Mouse (Mus musculus): ENCODE data around the gene Inpp5a. TPM values are rescaled to one million over a fixed set of nuclear protein-coding genes. Genes with fewer than 3 reads are reported as not detected.

Gene Inpp5a
- polyA plus RNA-seq, 1 experiment from 2014 or later: 41.6 TPM

GRCm38 (mm10) chr7:139359906-139360305 is 29.0 kb upstream of the Inpp5a start:
- WGBS: 82% methylated on average over 4 of the region's 4 CpGs
- peaks cover 20% of the 10 kb centered on the region for H3K4me1 ChIP-seq (ENCODE audit: control insufficient read depth, insufficient read depth, low read length)
- ATAC-seq (ENCODE audit: low read depth): no peak

GRCm38 (mm10) chr7:139360890-139361559 is 27.9 kb upstream of the Inpp5a start:
- Histone ChIP-seq H3K27me3 (replicated peaks; ENCODE audit: control insufficient read depth, insufficient read depth, low read length) (no peaks in the 10 kb centered on the region), H3K4me1 (ENCODE audit: control insufficient read depth, insufficient read depth, low read length) (peaks cover 25% of the 10 kb centered on the region), H3K4me2 (ENCODE audit: low read depth, low read length) (no peak overlapping the region), H3K36me3 (ENCODE audit: control insufficient read depth, insufficient read depth, low read length) (no peaks in the 10 kb centered on the region), H3K9me3 (ENCODE audit: control insufficient read depth, low read length) (no peaks in the 10 kb centered on the region), H3K27ac (replicated peaks; ENCODE audit: low read depth, low read length) (no peak overlapping the region), H3K4me3 (ENCODE audit: low read depth, low read length) (no peak overlapping the region), H3K9ac (ENCODE audit: low read depth, low read length) (no peak overlapping the region)
- no peak for DNase-seq (ENCODE audit: low spot score)
- WGBS: 89% methylated on average over 3 of the region's 3 CpGs
- ATAC-seq (ENCODE audit: low read depth): no peak

More at GRCm38 (mm10) chr7:139359906-139360305, 29.0 kb upstream of the Inpp5a start:
- Histone ChIP-seq H3K36me3 (ENCODE audit: control insufficient read depth, insufficient read depth, low read length) (no peaks in the 10 kb centered on the region), H3K9me3 (ENCODE audit: control insufficient read depth, low read length) (no peaks in the 10 kb centered on the region), H3K4me3 (ENCODE audit: low read depth, low read length) (no peak overlapping the region), H3K9ac (ENCODE audit: low read depth, low read length) (no peak overlapping the region), H3K27me3 (replicated peaks; ENCODE audit: control insufficient read depth, insufficient read depth, low read length) (no peaks in the 10 kb centered on the region), H3K27ac (replicated peaks; ENCODE audit: low read depth, low read length) (no peak overlapping the region), H3K4me2 (ENCODE audit: low read depth, low read length) (no peak overlapping the region)
- DNase-seq (ENCODE audit: low spot score): no peak

GRCm38 (mm10) chr7:139361799-139362198 is 27.1 kb upstream of the Inpp5a start:
- Histone ChIP-seq H3K27me3 (replicated peaks; ENCODE audit: control insufficient read depth, insufficient read depth, low read length) (no peaks in the 10 kb centered on the region), H3K9me3 (ENCODE audit: control insufficient read depth, low read length) (no peaks in the 10 kb centered on the region), H3K4me1 (ENCODE audit: control insufficient read depth, insufficient read depth, low read length) (peaks cover 25% of the 10 kb centered on the region), H3K4me3 (ENCODE audit: low read depth, low read length) (no peak overlapping the region), H3K36me3 (ENCODE audit: control insufficient read depth, insufficient read depth, low read length) (no peaks in the 10 kb centered on the region), H3K27ac (replicated peaks; ENCODE audit: low read depth, low read length) (no peak overlapping the region), H3K4me2 (ENCODE audit: low read depth, low read length) (no peak overlapping the region), H3K9ac (ENCODE audit: low read depth, low read length) (no peak overlapping the region)
- WGBS: 87% methylated on average over 5 of the region's 5 CpGs
- ATAC-seq (ENCODE audit: low read depth): no peak
- no peak for DNase-seq (ENCODE audit: low spot score)

- DNase-seq (ENCODE audit: low spot score): peak; percentile 19
Measured at GRCm38 (mm10) chr7:139362514-139362913, 26.4 kb upstream of the Inpp5a start.

GRCm38 (mm10) chr7:139363281-139364004 is 25.5 kb upstream of the Inpp5a start:
- Histone ChIP-seq H3K9ac (ENCODE audit: low read depth, low read length) (no peak overlapping the region), H3K4me2 (ENCODE audit: low read depth, low read length) (peak overlapping the region; percentile 32)
- no peak for DNase-seq (ENCODE audit: low spot score)

More at GRCm38 (mm10) chr7:139362514-139362913, 26.4 kb upstream of the Inpp5a start:
- H3K4me2 ChIP-seq (ENCODE audit: low read depth, low read length): no peak overlapping the region
- no peak overlapping the region for H3K4me3 ChIP-seq (ENCODE audit: low read depth, low read length)
- no peaks in the 10 kb centered on the region for H3K9me3 ChIP-seq (ENCODE audit: control insufficient read depth, low read length)
- H3K27me3 ChIP-seq (replicated peaks; ENCODE audit: control insufficient read depth, insufficient read depth, low read length): no peaks in the 10 kb centered on the region
- peaks cover 25% of the 10 kb centered on the region for H3K4me1 ChIP-seq (ENCODE audit: control insufficient read depth, insufficient read depth, low read length)
- no peaks in the 10 kb centered on the region for H3K36me3 ChIP-seq (ENCODE audit: control insufficient read depth, insufficient read depth, low read length)
- H3K27ac ChIP-seq (replicated peaks; ENCODE audit: low read depth, low read length): no peak overlapping the region
- H3K9ac ChIP-seq (ENCODE audit: low read depth, low read length): no peak overlapping the region
- ATAC-seq (ENCODE audit: low read depth): no peak
- 85% methylated on average over 3 of the region's 3 CpGs for WGBS

GRCm38 (mm10) chr7:139364005-139364557 is 24.8 kb upstream of the Inpp5a start:
- Histone ChIP-seq H3K4me2 (ENCODE audit: low read depth, low read length) (peak overlapping the region; percentile 32), H3K27me3 (replicated peaks; ENCODE audit: control insufficient read depth, insufficient read depth, low read length) (no peaks in the 10 kb centered on the region), H3K9me3 (ENCODE audit: control insufficient read depth, low read length) (no peaks in the 10 kb centered on the region), H3K9ac (ENCODE audit: low read depth, low read length) (no peak overlapping the region), H3K27ac (replicated peaks; ENCODE audit: low read depth, low read length) (peak overlapping the region; percentile 78), H3K36me3 (ENCODE audit: control insufficient read depth, insufficient read depth, low read length) (no peaks in the 10 kb centered on the region), H3K4me1 (ENCODE audit: control insufficient read depth, insufficient read depth, low read length) (peaks cover 38% of the 10 kb centered on the region), H3K4me3 (ENCODE audit: low read depth, low read length) (no peak overlapping the region)
- ATAC-seq (ENCODE audit: low read depth) (peak; percentile 76), DNase-seq (ENCODE audit: low spot score) (peak; percentile 90)
- 4% methylated on average over 9 of the region's 9 CpGs for WGBS

More at GRCm38 (mm10) chr7:139363281-139364004, 25.5 kb upstream of the Inpp5a start:
- Histone ChIP-seq H3K9me3 (ENCODE audit: control insufficient read depth, low read length) (no peaks in the 10 kb centered on the region), H3K27ac (replicated peaks; ENCODE audit: low read depth, low read length) (peak overlapping the region; percentile 78), H3K4me1 (ENCODE audit: control insufficient read depth, insufficient read depth, low read length) (peaks cover 32% of the 10 kb centered on the region), H3K36me3 (ENCODE audit: control insufficient read depth, insufficient read depth, low read length) (no peaks in the 10 kb centered on the region), H3K4me3 (ENCODE audit: low read depth, low read length) (no peak overlapping the region), H3K27me3 (replicated peaks; ENCODE audit: control insufficient read depth, insufficient read depth, low read length) (no peaks in the 10 kb centered on the region)
- 47% methylated on average over 13 of the region's 13 CpGs for WGBS
- no peak for ATAC-seq (ENCODE audit: low read depth)

- ATAC-seq (ENCODE audit: low read depth): no peak
- no peak for DNase-seq (ENCODE audit: low spot score)
- Histone ChIP-seq H3K4me3 (ENCODE audit: low read depth, low read length) (no peak overlapping the region), H3K27ac (replicated peaks; ENCODE audit: low read depth, low read length) (peak overlapping the region; percentile 78; the same call in 1 of the 2 replicates), H3K27me3 (replicated peaks; ENCODE audit: control insufficient read depth, insufficient read depth, low read length) (no peaks in the 10 kb centered on the region), H3K4me2 (ENCODE audit: low read depth, low read length) (no peak overlapping the region), H3K4me1 (ENCODE audit: control insufficient read depth, insufficient read depth, low read length) (peaks cover 45% of the 10 kb centered on the region), H3K36me3 (ENCODE audit: control insufficient read depth, insufficient read depth, low read length) (no peaks in the 10 kb centered on the region), H3K9ac (ENCODE audit: low read depth, low read length) (no peak overlapping the region), H3K9me3 (ENCODE audit: control insufficient read depth, low read length) (no peaks in the 10 kb centered on the region)
- WGBS: 64% methylated on average over 13 of the region's 13 CpGs
Measured at GRCm38 (mm10) chr7:139364936-139365830, 23.7 kb upstream of the Inpp5a start.

GRCm38 (mm10) chr7:139366131-139366530 is 22.8 kb upstream of the Inpp5a start:
- Histone ChIP-seq H3K4me2 (ENCODE audit: low read depth, low read length) (no peak overlapping the region), H3K27me3 (replicated peaks; ENCODE audit: control insufficient read depth, insufficient read depth, low read length) (no peaks in the 10 kb centered on the region), H3K4me3 (ENCODE audit: low read depth, low read length) (no peak overlapping the region), H3K4me1 (ENCODE audit: control insufficient read depth, insufficient read depth, low read length) (peaks cover 45% of the 10 kb centered on the region), H3K27ac (replicated peaks; ENCODE audit: low read depth, low read length) (no peak overlapping the region), H3K9me3 (ENCODE audit: control insufficient read depth, low read length) (no peaks in the 10 kb centered on the region), H3K9ac (ENCODE audit: low read depth, low read length) (no peak overlapping the region), H3K36me3 (ENCODE audit: control insufficient read depth, insufficient read depth, low read length) (no peaks in the 10 kb centered on the region)
- 81% methylated on average over 3 of the region's 3 CpGs for WGBS
- ATAC-seq (ENCODE audit: low read depth) (no peak), DNase-seq (ENCODE audit: low spot score) (no peak)
